Mouse (Mus musculus): ENCODE data around the gene Hist1h2bh. TPM values are rescaled to one million over a fixed set of nuclear protein-coding genes. Genes with fewer than 3 reads are reported as not detected.
"Not testable (repeated sequence)": the region's sequence is repeated elsewhere in the genome, so short reads cannot be mapped to it uniquely, and the experiment has no call there.

The Hist1h2bh gene
- polyA plus RNA-seq, 1 experiment from 2014 or later = 1.5 TPM

DNA sequence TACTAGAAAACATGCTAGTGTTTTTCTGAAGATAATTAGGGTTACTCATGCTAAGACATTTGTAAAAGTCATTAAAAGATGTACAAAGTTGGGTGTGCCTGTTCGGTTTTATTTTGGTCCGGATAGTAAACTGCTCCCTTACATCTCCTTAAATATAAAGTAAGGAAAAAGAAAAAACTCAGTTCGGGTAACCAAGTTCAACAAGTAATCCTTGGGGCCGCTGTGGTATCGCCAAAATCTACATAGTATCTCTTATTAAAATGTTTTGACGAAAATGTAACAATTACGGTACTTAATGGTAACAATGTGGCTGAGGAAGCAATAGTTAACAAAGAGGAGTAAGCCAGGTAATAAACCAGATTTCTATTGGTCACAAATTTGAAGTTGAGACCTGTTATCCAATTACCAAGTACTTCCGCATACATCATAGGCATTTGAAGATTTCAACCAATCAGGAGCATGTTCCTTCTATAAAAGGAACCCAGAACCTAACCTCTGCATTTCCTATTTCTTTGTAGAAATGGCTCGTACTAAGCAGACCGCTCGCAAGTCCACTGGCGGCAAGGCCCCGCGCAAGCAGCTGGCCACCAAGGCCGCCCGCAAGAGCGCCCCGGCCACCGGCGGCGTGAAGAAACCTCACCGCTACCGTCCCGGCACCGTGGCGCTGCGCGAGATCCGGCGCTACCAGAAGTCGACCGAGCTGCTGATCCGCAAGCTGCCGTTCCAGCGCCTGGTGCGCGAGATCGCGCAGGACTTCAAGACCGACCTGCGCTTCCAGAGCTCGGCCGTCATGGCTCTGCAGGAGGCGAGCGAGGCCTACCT lies 984 bp upstream of the Hist1h2bh start, which contains the start of gene Hist1h3f:
Gene Hist1h3f (plus strand): TSS at position 88 of the 822 bp plus-strand sequence.
- peak; percentile 88 for ATAC-seq (ENCODE audit: insufficient read depth, low FRiP score, low read depth)
- Histone ChIP-seq H3K27ac (peak within 1 kb of the TSS; percentile 95), H3K4me1 (no peaks in the 10 kb centered on the region), H3K9ac (peak within 1 kb of the TSS; percentile 41; the same call in 1 of the 2 replicates), H3K9me3 (no peaks in the 10 kb centered on the region), H3K36me3 (no peaks in the 10 kb centered on the region), H3K4me3 (replicated peaks) (peak within 1 kb of the TSS; percentile 50), H3K4me2 (peak within 1 kb of the TSS; percentile 65), H3K27me3 (replicated peaks) (no peaks in the 10 kb centered on the region)
- WGBS = 0% methylated on average over 29 of the region's 45 CpGs

DNA sequence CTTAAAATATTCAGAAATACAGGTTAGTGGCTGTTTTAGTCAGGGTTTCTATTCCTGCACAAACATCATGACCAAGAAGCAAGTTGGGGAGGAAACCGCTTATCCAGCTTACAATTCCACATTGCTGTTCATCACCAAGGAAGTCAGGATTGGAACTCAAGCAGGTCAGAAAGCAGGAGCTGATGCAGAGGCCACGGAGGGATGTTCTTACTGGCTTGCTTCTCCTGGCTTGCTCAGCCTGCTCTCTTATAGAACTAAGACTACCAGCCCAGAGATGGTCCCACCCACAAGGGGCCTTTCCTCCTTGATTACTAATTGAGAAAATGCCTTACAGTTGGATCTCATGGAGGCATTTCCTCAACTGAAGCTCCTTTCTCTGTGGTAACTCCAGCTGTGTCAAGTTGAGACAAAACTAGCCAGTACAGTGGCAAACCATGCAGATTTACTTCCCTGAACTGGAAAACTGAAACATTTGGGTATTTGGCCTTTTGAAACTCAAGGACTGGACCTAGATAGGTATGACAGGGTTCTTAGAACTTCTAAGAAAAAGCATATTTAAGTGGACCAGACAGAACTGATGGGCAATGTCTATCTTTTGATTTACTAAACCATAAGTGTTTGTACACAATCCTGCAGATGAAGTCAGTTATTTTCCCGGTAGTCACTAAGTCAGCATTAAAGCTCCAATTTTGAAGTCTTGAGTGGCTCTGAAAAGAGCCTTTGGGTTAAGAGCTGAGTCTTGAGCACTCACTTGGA lies 789 bp downstream of the Hist1h2bh start:
- Histone ChIP-seq H3K4me2 (peak overlapping the region; percentile 65), H3K4me3 (replicated peaks) (peak overlapping the region; percentile 50), H3K27ac (peak overlapping the region; percentile 90), H3K9ac (peak overlapping the region; percentile 41; the same call in 1 of the 2 replicates)
- not testable (repeated sequence) for H3K27me3 ChIP-seq (replicated peaks); H3K36me3 ChIP-seq; ATAC-seq (ENCODE audit: insufficient read depth, low FRiP score, low read depth); H3K4me1 ChIP-seq; H3K9me3 ChIP-seq
- 12% methylated on average over 3 of the region's 3 CpGs for WGBS

DNA sequence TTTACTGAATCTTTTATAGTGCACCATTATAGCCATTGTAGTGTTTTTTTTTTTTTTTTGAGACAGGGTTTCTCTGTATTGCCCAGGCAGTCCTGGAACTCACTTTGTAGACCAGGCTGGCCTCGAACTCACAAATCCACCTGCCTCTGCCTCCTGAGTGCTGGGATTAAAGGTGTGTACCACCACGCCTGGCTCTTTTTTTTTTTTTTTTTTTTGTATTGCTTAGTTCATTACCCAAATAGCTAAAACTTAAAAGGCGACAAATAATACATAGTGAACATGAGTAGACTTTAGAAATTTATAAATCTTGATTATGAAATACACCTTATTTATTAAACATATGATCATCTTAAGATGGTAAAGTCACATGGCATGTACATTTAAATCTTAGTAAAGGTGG lies 1.7 kb downstream of the Hist1h2bh start:
- H3K4me2 ChIP-seq = no peak overlapping the region
- 86% methylated on average over 3 of the region's 3 CpGs for WGBS
- ATAC-seq (ENCODE audit: insufficient read depth, low FRiP score, low read depth) = no peak

DNA sequence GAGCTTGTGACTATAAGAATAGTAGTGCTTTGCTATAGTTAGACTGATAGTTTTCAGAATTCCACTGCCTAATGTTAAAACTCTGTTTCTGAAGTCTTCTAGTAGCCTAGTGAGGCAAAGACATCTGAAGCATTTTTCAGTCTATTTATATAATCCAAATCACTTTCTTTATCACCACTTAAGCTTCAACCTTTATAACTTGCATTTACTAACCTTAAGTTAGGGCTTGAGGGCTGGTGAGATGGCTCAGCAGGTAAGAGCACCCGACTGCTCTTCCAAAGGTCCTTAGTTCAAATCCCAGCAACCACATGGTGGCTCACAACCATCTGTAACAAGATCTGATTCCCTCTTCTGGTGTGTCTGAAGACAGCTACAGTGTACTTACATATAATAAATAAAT lies 3.4 kb downstream of the Hist1h2bh start:
- H3K4me1 ChIP-seq; H3K36me3 ChIP-seq; H3K9me3 ChIP-seq; H3K4me2 ChIP-seq; H3K27me3 ChIP-seq (replicated peaks); H3K4me3 ChIP-seq (replicated peaks); ATAC-seq (ENCODE audit: insufficient read depth, low FRiP score, low read depth); H3K27ac ChIP-seq; H3K9ac ChIP-seq: not testable (repeated sequence)
- WGBS = 57% methylated on average over 1 of the region's 1 CpGs

More for the DNA sequence above, 1.7 kb downstream of the Hist1h2bh start:
- Histone ChIP-seq H3K4me3 (replicated peaks) (no peak overlapping the region), H3K36me3 (no peaks in the 10 kb centered on the region), H3K4me1 (peaks cover 5% of the 10 kb centered on the region; the same call in 1 of the 2 replicates), H3K27ac (no peak overlapping the region), H3K9ac (no peak overlapping the region), H3K9me3 (no peaks in the 10 kb centered on the region), H3K27me3 (replicated peaks) (no peaks in the 10 kb centered on the region)

DNA sequence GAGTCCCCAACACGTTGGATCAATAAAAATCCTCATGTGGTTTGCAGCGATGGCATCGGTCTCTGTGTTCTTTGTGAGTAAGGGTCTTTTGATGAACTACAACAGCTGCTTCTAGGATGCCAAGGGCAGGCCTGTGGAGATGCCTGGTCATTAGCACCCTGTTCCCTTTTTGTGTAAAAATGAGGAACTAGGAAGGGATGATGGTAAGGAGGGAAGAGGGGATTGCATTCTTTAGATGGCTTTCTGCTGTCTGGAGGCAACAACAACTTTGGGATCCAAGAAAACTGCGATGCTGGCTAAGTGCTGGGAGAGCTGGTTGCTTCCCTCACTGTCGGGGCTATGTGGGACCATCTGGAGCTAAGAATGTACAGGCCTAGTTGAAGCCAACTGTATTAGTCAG lies 4.9 kb downstream of the Hist1h2bh start:
- Histone ChIP-seq H3K9ac (no peak overlapping the region), H3K4me1 (peaks cover 7% of the 10 kb centered on the region; the same call in 1 of the 2 replicates), H3K27ac (no peak overlapping the region), H3K9me3 (no peaks in the 10 kb centered on the region), H3K27me3 (replicated peaks) (no peaks in the 10 kb centered on the region), H3K4me2 (no peak overlapping the region), H3K36me3 (no peaks in the 10 kb centered on the region), H3K4me3 (replicated peaks) (no peak overlapping the region)
- ATAC-seq (ENCODE audit: insufficient read depth, low FRiP score, low read depth) = no peak
- WGBS = 64% methylated on average over 5 of the region's 5 CpGs

DNA sequence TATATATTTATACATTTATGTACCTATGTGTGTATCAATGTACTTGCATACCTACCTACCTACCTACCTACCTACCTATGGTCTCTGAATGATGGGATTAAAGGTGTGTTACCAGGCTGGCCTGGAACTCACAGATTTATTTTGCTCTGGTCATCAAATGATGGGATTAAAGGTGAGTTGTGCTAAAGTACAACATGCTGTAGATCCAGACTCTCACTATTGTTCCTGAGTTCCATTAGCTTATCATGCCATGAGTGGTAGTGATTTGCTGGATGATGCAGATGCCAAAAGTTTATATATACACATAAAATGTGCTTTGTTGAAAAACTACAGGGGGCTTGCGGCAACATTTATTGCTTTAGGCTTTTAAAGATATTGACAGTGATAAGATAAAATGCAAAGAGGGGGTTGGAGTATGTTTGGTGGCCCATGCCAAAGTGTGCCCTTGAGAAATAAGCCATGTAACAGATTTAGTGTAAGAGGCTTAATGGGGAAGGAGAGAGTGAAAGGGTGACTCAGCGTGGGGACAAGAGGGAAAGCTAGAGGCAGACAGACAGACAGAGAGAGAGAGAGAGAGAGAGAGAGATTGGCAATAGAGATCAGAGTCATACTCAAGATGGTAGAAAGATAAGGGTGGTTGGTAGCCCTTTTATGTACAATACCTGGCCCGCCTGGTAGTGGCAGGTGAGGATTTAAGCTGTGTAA lies 6.0 kb downstream of the Hist1h2bh start:
- Histone ChIP-seq H3K36me3 (no peaks in the 10 kb centered on the region), H3K9ac (no peak overlapping the region), H3K4me2 (peak overlapping the region; percentile 70), H3K27ac (no peak overlapping the region; the same call in 1 of the 2 replicates), H3K9me3 (no peaks in the 10 kb centered on the region), H3K4me3 (replicated peaks) (peak overlapping the region; percentile 8; the same call in 1 of the 2 replicates), H3K4me1 (peaks cover 16% of the 10 kb centered on the region), H3K27me3 (replicated peaks) (no peaks in the 10 kb centered on the region)
- no peak for ATAC-seq (ENCODE audit: insufficient read depth, low FRiP score, low read depth)
- 68% methylated on average over 3 of the region's 3 CpGs for whole genome bisulfite sequencing

DNA sequence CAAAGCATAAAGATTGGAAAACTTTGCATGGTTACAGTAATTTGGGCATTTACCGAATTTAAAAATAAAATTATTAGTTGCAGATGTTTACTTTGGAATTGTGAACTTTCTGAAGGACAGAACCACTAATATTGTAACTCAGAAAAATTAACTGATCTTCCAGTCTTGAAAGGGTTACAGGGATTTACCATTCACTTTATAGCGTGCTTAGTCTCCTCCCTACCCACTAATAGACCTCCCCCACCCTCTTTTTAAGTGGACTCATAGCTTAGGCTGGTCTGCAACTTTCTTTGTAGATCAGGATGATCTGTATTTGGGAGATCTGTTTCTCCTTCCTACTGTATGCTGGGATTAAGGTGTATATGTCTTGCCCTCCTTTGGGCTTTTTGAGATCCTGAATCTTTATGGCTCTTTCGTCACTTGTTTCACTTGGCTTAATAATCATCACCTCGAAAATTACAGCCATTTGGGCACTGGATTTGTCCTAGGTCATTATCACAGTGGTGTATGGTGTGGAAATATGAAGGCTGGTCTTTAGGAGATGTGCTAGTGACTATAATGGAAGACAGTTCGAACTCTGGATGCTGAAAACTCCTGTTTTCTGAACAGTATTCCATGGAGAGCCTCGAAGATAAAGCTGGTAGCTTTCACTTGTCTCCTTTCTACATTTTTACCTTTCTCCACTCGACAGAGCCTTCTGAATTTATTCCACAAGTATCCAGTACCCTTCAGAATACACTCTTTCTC lies 6.9 kb downstream of the Hist1h2bh start:
- Histone ChIP-seq H3K9ac (peak overlapping the region; percentile 9; the same call in 1 of the 2 replicates), H3K27me3 (replicated peaks) (no peaks in the 10 kb centered on the region), H3K27ac (peak overlapping the region; percentile 68), H3K4me1 (peaks cover 17% of the 10 kb centered on the region), H3K36me3 (no peaks in the 10 kb centered on the region), H3K4me3 (replicated peaks) (peak overlapping the region; percentile 35), H3K4me2 (peak overlapping the region; percentile 70), H3K9me3 (no peaks in the 10 kb centered on the region)
- 14% methylated on average over 7 of the region's 7 CpGs for WGBS
- no peak for ATAC-seq (ENCODE audit: insufficient read depth, low FRiP score, low read depth)

DNA sequence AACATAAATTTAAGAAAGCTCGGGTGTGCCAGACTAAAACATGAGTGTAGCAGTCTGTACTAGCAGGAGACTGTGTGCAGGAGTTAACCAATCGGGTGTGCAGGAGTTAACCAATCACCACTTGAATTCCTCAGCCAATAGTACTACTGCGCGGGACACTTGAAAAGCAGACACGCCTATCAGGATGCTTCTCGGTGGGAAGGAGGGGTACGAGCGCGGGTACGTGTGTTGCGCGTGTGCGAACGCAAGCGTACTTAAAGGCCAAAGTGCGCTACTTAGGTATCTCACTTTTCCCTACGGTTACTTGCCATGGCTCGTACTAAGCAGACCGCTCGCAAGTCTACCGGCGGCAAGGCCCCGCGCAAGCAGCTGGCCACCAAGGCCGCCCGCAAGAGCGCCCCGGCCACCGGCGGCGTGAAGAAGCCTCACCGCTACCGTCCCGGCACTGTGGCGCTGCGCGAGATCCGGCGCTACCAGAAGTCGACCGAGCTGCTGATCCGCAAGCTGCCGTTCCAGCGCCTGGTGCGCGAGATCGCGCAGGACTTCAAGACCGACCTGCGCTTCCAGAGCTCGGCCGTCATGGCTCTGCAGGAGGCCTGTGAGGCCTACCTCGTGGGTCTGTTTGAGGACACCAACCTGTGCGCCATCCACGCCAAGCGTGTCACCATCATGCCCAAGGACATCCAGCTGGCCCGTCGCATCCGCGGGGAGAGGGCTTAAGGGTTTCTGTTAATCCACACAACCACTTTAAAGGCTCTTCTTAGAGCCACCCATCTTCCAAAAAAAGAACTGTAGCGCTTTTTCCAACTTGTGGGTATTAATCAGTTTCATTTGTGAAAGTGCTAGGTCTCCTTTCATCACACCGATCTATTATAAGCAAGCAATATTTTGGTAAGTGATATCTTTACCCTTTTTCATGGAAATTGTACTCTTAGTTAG lies 7.8 kb downstream of the Hist1h2bh start, which contains the start of gene Hist1h3g:
Gene Hist1h3g (plus strand): TSS at position 286 of the 939 bp plus-strand sequence.
- peak within 1 kb of the TSS; percentile 70 for H3K4me2 ChIP-seq
- ATAC-seq (ENCODE audit: insufficient read depth, low FRiP score, low read depth) = peak; percentile 88
- not testable (repeated sequence) for H3K27me3 ChIP-seq (replicated peaks); H3K9me3 ChIP-seq; H3K36me3 ChIP-seq
- H3K4me1 ChIP-seq = peaks cover 17% of the 10 kb centered on the region
- WGBS = under 1% methylated on average over 52 of the region's 62 CpGs
- H3K27ac ChIP-seq = peak within 1 kb of the TSS; percentile 87
- H3K4me3 ChIP-seq (replicated peaks) = peak within 1 kb of the TSS; percentile 50
- peak within 1 kb of the TSS; percentile 32; the same call in 1 of the 2 replicates for H3K9ac ChIP-seq

DNA sequence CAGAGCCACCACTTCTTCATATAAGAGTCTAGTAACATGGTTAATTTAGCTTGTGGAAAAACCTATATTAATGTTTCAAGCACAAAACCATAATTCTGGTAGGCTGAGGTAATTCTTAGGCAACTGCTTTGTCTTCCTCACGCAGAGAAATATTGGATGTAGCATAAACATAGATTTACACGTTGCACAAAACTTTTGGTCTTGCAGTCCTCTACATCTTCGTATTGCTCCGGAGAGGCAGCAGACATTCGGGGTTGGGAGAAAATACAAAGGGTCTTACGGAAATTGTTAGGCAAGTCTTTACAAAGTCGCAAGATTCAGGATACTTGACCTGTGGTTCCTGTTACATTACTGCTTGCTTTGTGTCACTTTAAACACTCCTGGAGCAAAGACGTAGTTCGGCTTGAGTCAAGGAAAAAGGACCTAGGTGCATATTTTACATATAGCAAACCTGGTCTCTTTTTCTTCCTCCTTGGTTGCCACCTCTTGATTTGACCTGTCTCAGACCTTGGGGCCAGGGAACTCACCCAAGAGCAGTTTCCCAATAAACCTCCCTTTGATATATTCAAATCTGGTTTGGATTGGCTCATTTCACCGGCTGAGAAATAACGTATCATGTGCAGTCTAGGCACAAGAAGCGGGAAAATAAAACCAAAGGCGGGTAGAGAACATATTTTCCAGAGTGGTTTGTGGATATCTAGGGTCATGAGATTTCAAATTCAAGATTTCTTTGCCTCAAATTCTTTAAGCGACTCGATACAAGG lies 8.6 kb downstream of the Hist1h2bh start:
- Histone ChIP-seq H3K27ac (peak overlapping the region; percentile 87), H3K4me3 (replicated peaks) (peak overlapping the region; percentile 50), H3K9me3 (no peaks in the 10 kb centered on the region), H3K9ac (peak overlapping the region; percentile 1; the same call in 1 of the 2 replicates), H3K4me1 (peaks cover 17% of the 10 kb centered on the region), H3K27me3 (replicated peaks) (no peaks in the 10 kb centered on the region), H3K36me3 (no peaks in the 10 kb centered on the region), H3K4me2 (peak overlapping the region; percentile 70)
- 0 out of 2 replicates have a peak, but pooled peaks have one; percentile 11 for ATAC-seq (ENCODE audit: insufficient read depth, low FRiP score, low read depth)
- WGBS = under 1% methylated on average over 15 of the region's 15 CpGs
